Mouse (Mus musculus): Measurements from ENCODE around the gene Rhbdf1.

GRCm38 (mm10) chr11:32184469-32184868, 37.6 kb downstream of the Rhbdf1 start:
- TF ChIP-seq CTCF (IDR thresholded peaks at IDR 0.05; ENCODE audit: low read depth, low read length) (no peak), POLR2A (IDR thresholded peaks at IDR 0.05; ENCODE audit: extremely low read depth, insufficient read depth, low read length) (no peak)

All from liver, adult 2 months (tissue).